19 mouse cellular contexts compared by ENCODE assay signal in genomic region chr14:54203207-54203606, GRCm38 (mm10).
"Had no signal": no experiment of that assay in that cellular context is flagged by ENCODE, and none has a peak within 500 bp of the region (broad histone marks: within the 10 kb centered on the region; RNA-seq: fewer than 3 reads in every experiment).

No protein-coding gene starts in this region.

- H3K27ac ChIP-seq: kidney, embryonic 15.5 days; limb, embryonic 10.5 days; limb, embryonic 13.5 days; neural tube, embryonic 12.5 days; neural tube, embryonic 15.5 days had no signal

- H3K27me3 ChIP-seq: kidney, embryonic 15.5 days; limb, embryonic 13.5 days; neural tube, embryonic 12.5 days; neural tube, embryonic 15.5 days had no signal

- H3K36me3 ChIP-seq: kidney, embryonic 15.5 days; limb, embryonic 10.5 days; limb, embryonic 13.5 days; liver, embryonic 15.5 days; neural tube, embryonic 12.5 days; neural tube, embryonic 15.5 days had no signal

- H3K4me3 ChIP-seq: kidney, embryonic 15.5 days; limb, embryonic 10.5 days; limb, embryonic 13.5 days; liver, embryonic 15.5 days; neural tube, embryonic 12.5 days; neural tube, embryonic 15.5 days had no signal

- ATAC-seq: intestine, postnatal 0 days had no signal

- DNase-seq: kidney, adult 2 months; kidney, postnatal 10 days; kidney, postnatal 36 days; lung, adult 2 months; lung, postnatal 14 days; lung, postnatal 4 days; midbrain, embryonic 14.5 days; right cerebral cortex, adult 18-20 months; right cerebral cortex, postnatal 14 days; right cerebral cortex, postnatal 4 days; thymus, adult 18-20 months; thymus, postnatal 25 days had no signal
